Mouse (Mus musculus) lung, adult 18-20 months (tissue): Measurements from ENCODE around the gene Wdtc1.

Experiments
- DNase-seq, 2 experiments: peaks; one replicate each; pipeline ENCODE4 v3.0.0; 2022; ENCODE audit warnings: mixed read lengths in 2 of 2

The Wdtc1 gene

GRCm38 (mm10) chr4:133375812-133376577, 22.7 kb upstream of the Wdtc1 start:
- no peak for DNase-seq

GRCm38 (mm10) chr4:133374011-133374410, 20.7 kb upstream of the Wdtc1 start:
- no peak for DNase-seq

- DNase-seq = no peak
Observed at GRCm38 (mm10) chr4:133372278-133372665, 19.0 kb upstream of the Wdtc1 start.

GRCm38 (mm10) chr4:133371621-133372277, 18.5 kb upstream of the Wdtc1 start:
- DNase-seq = no peak

GRCm38 (mm10) chr4:133370298-133371274, 17.3 kb upstream of the Wdtc1 start:
- DNase-seq = peak; percentile 9 to 10

GRCm38 (mm10) chr4:133369553-133370297, 16.4 kb upstream of the Wdtc1 start, which contains the start of gene Slc9a1:
Slc9a1 (plus strand) TSS chr4:133369706.
- DNase-seq = peak; percentile 93 to 94

GRCm38 (mm10) chr4:133354641-133355040, 1.4 kb upstream of the Wdtc1 start:
- no peak for DNase-seq

GRCm38 (mm10) chr4:133352797-133353196, 484 bp downstream of the Wdtc1 start:
- DNase-seq = no peak

- DNase-seq = no peak
Observed at GRCm38 (mm10) chr4:133348051-133348775, 5.1 kb downstream of the Wdtc1 start.

- no peak for DNase-seq
Observed at GRCm38 (mm10) chr4:133347624-133348023, 5.7 kb downstream of the Wdtc1 start.

GRCm38 (mm10) chr4:133346577-133346976, 6.7 kb downstream of the Wdtc1 start:
- no peak for DNase-seq

GRCm38 (mm10) chr4:133345702-133346101, 7.6 kb downstream of the Wdtc1 start:
- no peak for DNase-seq

- DNase-seq = peak; percentile 24 to 45
Observed at GRCm38 (mm10) chr4:133344112-133344511, 9.2 kb downstream of the Wdtc1 start.

- no peak for DNase-seq
Observed at GRCm38 (mm10) chr4:133340217-133340616, 13.1 kb downstream of the Wdtc1 start.

- peak; percentile 98 to 99 for DNase-seq
Observed at GRCm38 (mm10) chr4:133339148-133339749, 14.0 kb downstream of the Wdtc1 start.

GRCm38 (mm10) chr4:133338521-133339095, 14.7 kb downstream of the Wdtc1 start:
- DNase-seq = peak in 1 of 2 experiments; percentile 34

- no peak for DNase-seq
Observed at GRCm38 (mm10) chr4:133337833-133338520, 15.3 kb downstream of the Wdtc1 start.

- DNase-seq = no peak
Observed at GRCm38 (mm10) chr4:133333306-133333705, 20.0 kb downstream of the Wdtc1 start.

- DNase-seq = no peak
Observed at GRCm38 (mm10) chr4:133330296-133330695, 23.0 kb downstream of the Wdtc1 start.

GRCm38 (mm10) chr4:133328129-133328528, 25.2 kb downstream of the Wdtc1 start:
- no peak for DNase-seq
